Mouse (Mus musculus): ENCODE results near the gene Atcay. TPM values are rescaled to one million over a fixed set of nuclear protein-coding genes. Genes with fewer than 3 reads are reported as not detected.
A peak's percentile ranks its signal among the peaks of the same experiment; 100 is the strongest.
"Not testable (repeated sequence)": the region's sequence is repeated elsewhere in the genome, so short reads cannot be mapped to it uniquely, and the experiment has no call there.

The Atcay gene
- polyA plus RNA-seq, 1 experiment from 2014 or later, result 0.04 TPM

DNA sequence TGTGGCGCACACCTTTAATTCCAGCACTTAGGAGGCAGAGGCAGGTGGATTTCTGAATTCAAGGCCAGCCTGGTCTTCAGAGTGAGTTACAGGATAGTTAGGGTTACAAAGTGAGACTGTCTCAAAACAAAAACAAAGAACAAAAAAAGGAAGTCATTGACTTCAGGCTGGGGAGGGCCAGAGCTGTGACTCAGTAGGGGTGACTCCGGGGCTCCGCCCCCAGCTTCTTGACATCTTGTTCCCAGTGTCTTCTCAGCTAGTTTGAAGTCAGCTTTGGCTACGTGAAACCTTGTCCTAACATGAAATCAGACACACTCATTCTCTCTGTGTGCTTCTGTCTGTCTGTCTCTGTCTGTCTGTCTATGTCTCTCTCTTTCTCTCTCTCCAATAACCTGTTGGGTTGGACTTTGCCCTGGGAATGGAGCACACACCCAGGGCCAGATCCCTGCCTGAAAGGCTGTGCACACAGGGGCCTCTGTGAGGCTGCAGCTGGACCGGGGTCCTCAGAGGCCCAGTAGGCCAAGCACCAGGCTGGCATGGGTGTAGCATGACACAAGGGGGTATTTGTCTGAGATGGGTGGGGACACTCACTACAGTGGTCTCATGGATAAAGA, 9.1 kb downstream of the Atcay start:
- CTCF ChIA-PET, result interaction anchor here (1.6 kb wide), 1 partner anchor 37 kb away, joined by 4 read pairs; no protein-coding TSS in a partner anchor
- ATAC-seq (no peak), DNase-seq (ENCODE audit: low read depth, low spot score) (no peak)
- POLR2A ChIA-PET, result no interaction called here
- H3K27me3 ChIP-seq, result no peaks in the 10 kb centered on the region
- in situ Hi-C loops (cut with MboI; ENCODE audit: low pct_unique_long_range_greater_than_20kb), result no loop called here
- TF ChIP-seq CTCF (IDR thresholded peaks at IDR 0.05), result no peak

DNA sequence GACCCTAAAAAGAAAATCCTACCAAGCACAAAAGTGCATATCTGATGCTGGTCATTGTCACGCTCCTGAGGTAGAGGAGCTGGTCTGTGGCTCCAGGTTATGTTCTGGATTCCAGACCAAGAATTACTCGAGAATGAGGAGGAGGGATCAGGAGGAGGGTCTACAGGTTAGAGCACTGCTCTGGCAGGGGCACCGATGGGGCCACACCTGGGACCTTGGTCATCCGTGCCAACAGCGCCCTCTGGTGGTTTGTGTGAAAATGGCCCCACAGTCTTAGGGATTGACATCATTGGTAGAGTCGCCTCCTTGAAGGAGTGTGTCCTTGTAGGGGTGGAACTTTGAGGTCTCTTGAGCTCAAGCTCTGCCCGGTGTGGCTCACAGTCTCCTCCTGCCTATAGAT, 12.7 kb downstream of the Atcay start:
- in situ Hi-C loops (cut with MboI; ENCODE audit: low pct_unique_long_range_greater_than_20kb), result no loop called here
- ChIA-PET POLR2A (interaction anchor here (0.9 to 2.2 kb wide), 3 partner anchors 10 to 26 kb away, joined by 3 to 4 read pairs (median 4); no protein-coding TSS in a partner anchor), CTCF (interaction anchor here (0.6 to 4.8 kb wide), 12 partner anchors 8 to 26 kb away, joined by 3 to 23 read pairs (median 6); partner anchors contain the start of gene Nmrk2)
- no peaks in the 10 kb centered on the region for H3K27me3 ChIP-seq
- no peak for TF ChIP-seq CTCF (IDR thresholded peaks at IDR 0.05)
- DNase-seq (ENCODE audit: low read depth, low spot score), result no peak
- ATAC-seq, result peak; percentile 73

DNA sequence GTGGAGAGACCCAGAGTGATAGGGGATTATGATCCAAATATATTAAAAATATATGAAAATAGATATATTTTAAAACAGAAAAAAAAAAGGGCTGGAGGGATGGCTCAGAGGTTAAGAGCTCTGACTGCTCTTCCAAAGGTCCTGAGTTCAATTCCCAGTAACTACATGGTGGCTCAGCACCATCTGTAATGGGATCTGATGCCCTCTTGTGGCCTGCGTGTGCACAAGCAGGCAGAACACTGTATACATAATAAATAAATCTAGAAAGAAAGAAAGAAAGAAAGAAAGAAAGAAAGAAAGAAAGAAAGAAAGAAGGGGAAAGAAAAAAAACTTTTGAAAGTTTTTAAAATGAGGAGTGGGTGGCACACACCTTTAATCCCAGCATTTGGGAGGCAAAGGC, 13.4 kb downstream of the Atcay start:
- ChIA-PET CTCF (interaction anchor here (0.6 to 4.8 kb wide), 13 partner anchors 8 to 26 kb away, joined by 3 to 23 read pairs (median 6); partner anchors contain the start of gene Nmrk2), POLR2A (interaction anchor here (0.8 to 2.2 kb wide), 3 partner anchors 9 to 22 kb away, joined by 3 to 4 read pairs (median 4); partner anchors contain the start of gene Zfr2)
- in situ Hi-C loops (cut with MboI; ENCODE audit: low pct_unique_long_range_greater_than_20kb); DNase-seq (ENCODE audit: low read depth, low spot score); ATAC-seq; H3K27me3 ChIP-seq: not testable (repeated sequence)

DNA sequence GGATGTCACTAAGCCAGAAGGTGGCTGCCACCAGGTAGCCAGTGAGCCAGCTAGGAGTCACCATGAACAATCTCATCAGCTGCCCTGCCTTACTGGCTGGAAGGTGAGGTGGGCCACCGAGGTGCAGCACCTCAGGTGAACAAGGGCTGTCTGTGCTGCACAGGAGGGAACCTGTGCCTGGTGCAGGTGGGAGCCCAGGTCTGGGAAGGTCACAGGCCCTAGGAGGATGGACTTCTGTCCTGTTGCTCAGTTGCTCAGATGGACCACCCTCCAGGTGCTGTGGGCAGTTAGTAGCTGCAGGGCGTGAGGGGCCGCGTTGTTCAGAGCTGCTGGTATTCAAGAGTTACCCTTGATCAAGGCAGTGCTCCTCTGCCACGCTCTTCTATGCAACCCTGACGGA, 13.8 kb downstream of the Atcay start:
- no peak for TF ChIP-seq CTCF (IDR thresholded peaks at IDR 0.05)
- in situ Hi-C loops (cut with MboI; ENCODE audit: low pct_unique_long_range_greater_than_20kb), result no loop called here
- DNase-seq (ENCODE audit: low read depth, low spot score) (no peak), ATAC-seq (no peak)
- ChIA-PET POLR2A (interaction anchor here (0.5 to 2.2 kb wide), 4 partner anchors 8 to 46 kb away, joined by 3 to 4 read pairs (median 4); partner anchors contain the start of gene Zfr2), CTCF (interaction anchor here (0.9 to 4.8 kb wide), 7 partner anchors 9 to 27 kb away, joined by 3 to 23 read pairs (median 17); no protein-coding TSS in a partner anchor)
- H3K27me3 ChIP-seq, result no peaks in the 10 kb centered on the region

DNA sequence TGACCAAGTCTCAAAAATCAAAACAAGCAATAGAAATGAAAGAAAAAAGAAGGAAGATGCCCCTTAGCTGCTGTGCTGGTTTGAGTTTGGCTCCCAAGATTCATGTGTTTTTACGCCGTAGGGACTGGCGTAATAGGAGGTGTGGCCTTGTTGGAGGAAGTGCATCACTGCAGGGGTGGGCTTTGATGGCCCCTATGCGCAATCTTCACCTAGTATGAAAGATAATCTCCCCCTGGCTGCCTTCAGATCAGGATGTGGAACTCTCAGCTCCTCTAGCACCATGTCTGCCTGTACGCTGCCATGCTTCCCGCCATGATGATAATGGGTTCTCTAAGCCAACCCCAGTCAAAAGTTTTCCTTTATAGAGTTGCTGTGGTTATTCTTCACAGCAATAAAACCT, 14.4 kb downstream of the Atcay start:
- DNase-seq (ENCODE audit: low read depth, low spot score) (no peak), ATAC-seq (no peak)
- CTCF ChIA-PET, result interaction anchor here (0.8 to 4.8 kb wide), 7 partner anchors 11 to 27 kb away, joined by 3 to 23 read pairs (median 17); no protein-coding TSS in a partner anchor
- in situ Hi-C loops (cut with MboI; ENCODE audit: low pct_unique_long_range_greater_than_20kb), result no loop called here
- POLR2A ChIA-PET, result interaction anchor here (0.5 kb wide), 1 partner anchor 45 kb away, joined by 3 read pairs; no protein-coding TSS in a partner anchor
- H3K27me3 ChIP-seq, result no peaks in the 10 kb centered on the region
- TF ChIP-seq CTCF (IDR thresholded peaks at IDR 0.05), result no peak

DNA sequence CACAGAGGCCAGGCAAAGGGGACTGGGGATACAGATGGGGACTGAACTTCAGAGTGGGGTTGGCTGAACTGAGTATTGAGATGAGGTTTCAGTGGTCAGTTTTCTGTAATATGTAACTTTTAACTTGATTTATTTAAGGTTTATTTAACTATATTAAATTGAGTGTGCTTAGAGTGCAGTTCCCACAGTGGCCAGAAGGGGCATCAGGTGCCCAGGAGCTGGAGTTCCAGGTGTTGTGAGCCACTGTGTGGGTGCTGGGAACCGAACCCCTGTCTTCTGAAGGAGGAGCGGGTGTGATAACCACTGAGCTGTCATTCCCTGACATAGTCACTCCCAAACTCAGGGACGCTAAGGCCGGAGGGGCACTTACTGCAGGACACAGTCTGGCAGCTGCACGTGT, 20.5 kb downstream of the Atcay start:
- DNase-seq (ENCODE audit: low read depth, low spot score), result no peak
- CTCF ChIA-PET, result interaction anchor here (0.9 to 1.6 kb wide), 4 partner anchors 8 to 34 kb away, joined by 3 to 5 read pairs (median 4); no protein-coding TSS in a partner anchor
- POLR2A ChIA-PET, result interaction anchor here (1.2 kb wide), 1 partner anchor 21 kb away, joined by 3 read pairs; the partner anchor contains the start of gene Atcay
- no peak for ATAC-seq
- in situ Hi-C loops (cut with MboI; ENCODE audit: low pct_unique_long_range_greater_than_20kb), result no loop called here
- H3K27me3 ChIP-seq, result no peaks in the 10 kb centered on the region
- no peak for TF ChIP-seq CTCF (IDR thresholded peaks at IDR 0.05)

DNA sequence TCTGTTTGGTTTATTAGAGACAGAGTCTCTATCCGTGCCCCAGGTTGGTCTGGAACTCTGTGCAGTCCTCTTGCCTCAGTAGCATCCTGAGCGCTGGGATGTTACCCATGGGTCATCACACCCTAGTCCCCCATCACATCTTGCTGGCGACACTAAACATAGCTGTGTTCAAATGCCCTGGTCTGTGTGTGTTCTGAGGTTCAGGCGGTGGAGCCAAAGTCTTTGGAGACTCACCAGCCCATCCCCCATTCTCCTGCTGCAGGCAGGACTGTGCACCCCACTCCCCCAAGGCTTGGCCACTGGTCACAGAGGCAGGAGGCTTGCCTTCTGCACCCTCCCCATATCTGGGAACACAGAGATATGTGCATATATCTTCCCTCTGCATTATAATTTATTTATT, 26.5 kb downstream of the Atcay start:
- in situ Hi-C loops (cut with MboI; ENCODE audit: low pct_unique_long_range_greater_than_20kb), result no loop called here
- DNase-seq (ENCODE audit: low read depth, low spot score), result no peak
- no peak for TF ChIP-seq CTCF (IDR thresholded peaks at IDR 0.05)
- H3K27me3 ChIP-seq, result no peaks in the 10 kb centered on the region
- ATAC-seq, result no peak
- POLR2A ChIA-PET, result no interaction called here
- CTCF ChIA-PET, result interaction anchor here (0.9 kb wide), 1 partner anchor 13 kb away, joined by 3 read pairs; no protein-coding TSS in a partner anchor

DNA sequence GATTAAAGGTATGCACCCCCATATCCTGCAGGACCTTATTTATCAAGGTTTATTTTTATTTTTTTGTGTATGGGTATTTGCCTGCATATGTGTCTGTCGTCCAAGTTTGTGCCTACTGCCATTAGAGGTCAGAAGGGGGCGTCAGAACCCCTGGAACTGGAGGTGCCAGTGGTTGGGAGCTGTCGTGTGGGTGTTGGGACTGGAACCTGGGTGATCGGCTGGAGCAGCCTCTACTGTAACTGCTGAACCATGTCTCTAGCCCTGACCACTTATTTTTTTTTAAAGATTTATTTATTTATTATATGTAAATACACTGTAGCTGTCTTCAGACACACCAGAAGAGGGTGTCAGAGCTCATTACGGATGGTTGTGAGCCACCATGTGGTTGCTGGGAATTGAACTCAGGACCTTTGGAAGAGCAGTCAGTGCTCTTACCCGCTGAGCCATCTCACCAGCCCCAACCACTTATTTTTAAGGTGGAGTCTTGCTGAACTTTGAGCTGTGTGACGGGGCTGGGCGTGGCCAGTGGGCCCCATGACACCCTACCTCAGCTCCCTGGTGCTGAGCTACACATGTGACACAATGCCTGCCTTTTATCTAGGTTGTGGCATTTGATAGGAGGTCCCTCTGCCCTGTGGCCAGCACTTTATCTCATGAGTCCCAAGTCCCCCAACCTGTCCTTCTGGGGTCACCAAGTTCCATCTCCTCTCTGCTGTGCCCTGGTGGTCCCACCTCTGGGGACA, 27.5 kb downstream of the Atcay start:
- H3K27me3 ChIP-seq, result no peaks in the 10 kb centered on the region
- in situ Hi-C loops (cut with MboI; ENCODE audit: low pct_unique_long_range_greater_than_20kb), result no loop called here
- ATAC-seq, result no peak
- CTCF ChIA-PET, result interaction anchor here (0.9 to 1.3 kb wide), 3 partner anchors 13 to 15 kb away, joined by 3 to 5 read pairs (median 4); no protein-coding TSS in a partner anchor
- POLR2A ChIA-PET, result no interaction called here
- TF ChIP-seq CTCF (IDR thresholded peaks at IDR 0.05), result no peak
- DNase-seq (ENCODE audit: low read depth, low spot score), result no peak

DNA sequence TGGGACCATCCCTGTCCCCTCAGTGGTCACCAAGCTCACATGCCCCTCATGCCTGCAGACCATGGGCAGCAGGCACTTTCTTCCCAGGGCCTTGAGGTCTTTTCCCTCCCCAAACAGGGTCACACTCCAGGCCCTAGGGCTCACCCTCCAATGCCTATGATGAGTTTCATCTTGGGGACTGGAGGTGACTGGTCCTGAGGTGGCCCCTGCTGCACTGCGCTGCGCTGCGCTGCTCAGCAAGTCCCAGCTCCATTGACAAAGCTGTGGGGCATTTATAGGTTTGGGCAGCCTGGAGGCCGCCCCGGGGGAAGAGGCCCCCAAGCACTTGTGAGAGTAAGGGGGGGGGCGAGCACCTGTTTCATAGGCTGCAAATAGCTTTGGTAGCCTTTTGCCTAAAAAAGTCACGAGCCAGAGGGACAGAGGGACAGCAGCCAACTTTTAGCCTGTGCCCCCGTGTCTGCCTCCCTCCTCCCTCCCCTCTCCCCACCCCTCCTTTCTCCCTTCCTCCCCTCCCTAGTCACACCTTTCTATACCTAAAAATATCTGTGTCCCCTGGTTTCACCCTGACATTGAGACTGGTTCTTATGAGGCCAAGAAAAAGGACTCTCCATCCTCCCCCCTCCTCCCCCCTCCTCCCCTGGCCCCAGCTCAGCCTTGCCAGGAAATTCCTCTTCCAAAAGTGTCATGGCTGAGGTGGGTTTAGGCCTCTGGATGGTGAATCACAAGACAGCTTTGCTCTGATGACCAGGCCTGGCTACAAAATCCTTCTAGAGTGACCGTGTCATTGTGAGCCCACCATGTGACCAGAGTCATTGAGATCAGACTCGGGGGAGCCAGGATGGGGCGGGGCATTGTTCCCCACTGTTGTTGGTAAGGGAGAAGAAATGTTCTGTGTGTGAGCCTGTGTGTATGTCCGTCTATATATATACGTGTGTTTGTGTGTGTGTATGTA, 28.6 kb downstream of the Atcay start, which contains the start of gene Nmrk2:
Gene Nmrk2 (minus strand): TSS at position 245 of the 952 bp plus-strand sequence.
- no peak for TF ChIP-seq CTCF (IDR thresholded peaks at IDR 0.05)
- DNase-seq (ENCODE audit: low read depth, low spot score) (no peak), ATAC-seq (no peak)
- ChIA-PET POLR2A (no interaction called here), CTCF (interaction anchor here (1.1 to 1.3 kb wide), 2 partner anchors 13 to 16 kb away, joined by 3 read pairs; no protein-coding TSS in a partner anchor)
- in situ Hi-C loops (cut with MboI; ENCODE audit: low pct_unique_long_range_greater_than_20kb), result no loop called here
- no peaks in the 10 kb centered on the region for H3K27me3 ChIP-seq

Data from Patski (cell line).